Mouse (Mus musculus) bone marrow, adult 2 months (tissue): Measurements from ENCODE around the gene Sp1.

Source experiments
- CTCF ChIP-seq: fragments of 200-500 bp; IDR thresholded peaks from 2 replicates; pipeline ENCODE4 v1.5.1; 2011; ENCODE audit warnings: low read length, control low read depth; ENCODE audit not compliant: control insufficient read depth, insufficient read depth
- POLR2A ChIP-seq: fragments of 200-500 bp; IDR thresholded peaks from 2 replicates; pipeline ENCODE4 v1.6.1; 2011; ENCODE audit warnings: low read depth, mild to moderate bottlenecking, control low read depth, low read length, borderline replicate concordance; ENCODE audit not compliant: control insufficient read depth

DNA sequence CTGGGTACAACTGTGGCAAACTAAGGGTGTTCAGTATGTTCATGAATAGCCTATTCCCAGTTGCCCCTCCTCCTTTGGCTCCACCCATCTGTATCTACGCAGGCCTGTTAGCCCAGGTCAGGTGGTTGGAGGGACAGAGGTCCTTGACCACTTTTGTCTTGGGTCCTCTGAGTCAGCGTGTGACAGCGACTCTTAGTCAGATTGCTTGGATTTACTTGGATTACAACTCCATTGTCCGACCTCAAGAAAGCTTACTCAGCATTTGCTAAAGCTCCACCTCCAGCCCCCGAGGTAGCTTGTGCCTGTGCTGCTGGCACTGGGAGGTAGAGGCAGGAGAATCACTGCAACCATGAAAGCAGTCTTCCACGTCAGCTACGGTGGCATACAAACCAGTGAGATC lies 45.0 kb downstream of the Sp1 start:
- no peak for TF ChIP-seq POLR2A
- TF ChIP-seq CTCF: no peak
